Mouse (Mus musculus) mature B cell (primary cell): ENCODE measurements around the gene Brap.
"Not testable (repeated sequence)": the region's sequence is repeated elsewhere in the genome, so short reads cannot be mapped to it uniquely, and the experiment has no call there.

Experiments
- in situ Hi-C: fragments of 300-500 bp; cut with MboI; formaldehyde crosslinking; loops from 2 replicates; pipeline ENCODE4 v1.14.3; 2019

The Brap gene

GRCm38 (mm10) chr5:121660059-121660896 is at the start of gene Brap, which contains the start of gene Acad10:
Gene Brap, plus strand, starts transcription at chr5:121660563.
Gene Acad10, minus strand, starts transcription at chr5:121660514.
- in situ Hi-C loops: no loop called here

DNA sequence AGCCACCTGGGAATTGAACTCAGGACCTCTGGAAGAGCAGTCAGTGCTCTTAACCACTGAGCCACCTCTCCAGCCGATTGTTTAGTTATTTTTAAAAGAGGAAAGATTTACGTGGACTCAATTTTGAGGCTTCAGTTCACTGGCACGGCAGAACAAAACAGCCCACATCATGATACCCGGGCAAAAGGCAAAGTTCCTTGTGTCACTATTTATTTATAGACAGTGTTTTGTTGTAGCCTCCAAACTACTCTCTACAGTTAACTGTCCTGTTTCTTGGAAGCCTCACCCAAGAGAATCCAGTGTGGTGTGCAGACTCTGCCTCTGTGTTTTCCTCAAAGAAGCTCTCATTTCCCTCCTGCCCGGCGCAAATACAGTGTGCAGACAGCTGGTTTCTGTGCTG is 48.3 kb upstream of the Brap start:
- in situ Hi-C loops: no loop called here

GRCm38 (mm10) chr5:121614921-121615320 is 45.4 kb upstream of the Brap start:
- in situ Hi-C loops: not testable (repeated sequence)

- in situ Hi-C loops: no loop called here
Measured at GRCm38 (mm10) chr5:121618592-121619513, 41.5 kb upstream of the Brap start, which contains the start of gene Acad12. Gene Acad12, minus strand, starts transcription at chr5:121618938.

DNA sequence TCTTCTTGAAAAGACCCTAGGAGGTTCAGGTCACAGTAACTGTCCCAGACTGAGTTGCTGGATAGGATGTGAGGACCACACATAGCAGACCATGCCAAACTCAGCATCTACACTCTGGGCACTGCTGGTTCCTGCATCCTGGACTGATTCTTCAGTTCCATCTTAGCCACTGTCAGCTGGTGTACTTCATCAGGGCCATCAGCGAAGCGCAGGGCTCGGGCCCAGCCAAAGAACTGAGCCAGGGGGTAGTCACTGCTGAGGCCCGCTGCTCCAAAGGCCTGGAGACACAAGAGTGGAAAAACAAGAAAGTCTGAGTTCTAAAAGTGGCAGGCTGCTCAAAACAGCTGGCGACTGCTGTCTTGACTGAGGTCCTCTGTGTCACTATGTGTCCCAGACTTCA is 39.3 kb upstream of the Brap start:
- in situ Hi-C loops: no loop called here

DNA sequence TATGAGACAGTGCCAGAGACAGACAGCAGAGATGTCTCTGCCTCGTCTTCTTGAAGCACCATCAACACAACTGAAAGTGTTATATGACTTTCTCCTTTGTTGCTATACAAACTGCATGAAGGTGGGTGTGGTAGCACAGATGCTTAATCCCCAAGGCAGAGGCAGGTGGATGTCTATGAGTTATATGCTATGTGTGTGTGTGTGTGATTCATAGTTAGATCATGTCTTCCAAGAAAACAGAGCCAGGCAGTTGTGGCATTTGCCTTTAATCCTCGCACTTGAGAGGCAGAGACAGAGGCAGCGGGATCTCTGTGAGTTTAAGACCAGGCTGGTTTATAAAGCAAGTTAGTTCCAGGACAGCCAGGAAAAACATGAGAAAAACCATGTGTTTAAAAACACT is 37.1 kb upstream of the Brap start:
- in situ Hi-C loops: no loop called here

DNA sequence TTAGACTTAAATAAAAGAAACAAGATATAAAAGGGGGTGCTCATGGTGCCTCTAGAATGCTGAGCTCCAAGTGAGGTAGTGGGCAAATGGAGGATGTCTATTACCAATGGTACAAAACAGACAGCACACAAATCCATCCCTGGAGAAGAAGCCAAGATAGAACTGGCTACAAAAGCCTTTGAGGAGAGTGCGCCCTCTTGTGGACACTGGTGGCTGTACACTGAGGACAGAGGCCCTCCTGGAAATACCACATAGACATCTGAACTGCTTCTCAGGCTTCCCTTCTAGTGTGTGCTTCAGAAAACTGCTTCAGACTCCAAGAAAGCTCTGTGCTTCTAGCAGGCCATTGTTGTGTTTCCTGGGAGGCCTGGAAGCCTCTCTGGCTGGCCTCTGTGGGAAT is 32.5 kb upstream of the Brap start:
- in situ Hi-C loops: no loop called here

DNA sequence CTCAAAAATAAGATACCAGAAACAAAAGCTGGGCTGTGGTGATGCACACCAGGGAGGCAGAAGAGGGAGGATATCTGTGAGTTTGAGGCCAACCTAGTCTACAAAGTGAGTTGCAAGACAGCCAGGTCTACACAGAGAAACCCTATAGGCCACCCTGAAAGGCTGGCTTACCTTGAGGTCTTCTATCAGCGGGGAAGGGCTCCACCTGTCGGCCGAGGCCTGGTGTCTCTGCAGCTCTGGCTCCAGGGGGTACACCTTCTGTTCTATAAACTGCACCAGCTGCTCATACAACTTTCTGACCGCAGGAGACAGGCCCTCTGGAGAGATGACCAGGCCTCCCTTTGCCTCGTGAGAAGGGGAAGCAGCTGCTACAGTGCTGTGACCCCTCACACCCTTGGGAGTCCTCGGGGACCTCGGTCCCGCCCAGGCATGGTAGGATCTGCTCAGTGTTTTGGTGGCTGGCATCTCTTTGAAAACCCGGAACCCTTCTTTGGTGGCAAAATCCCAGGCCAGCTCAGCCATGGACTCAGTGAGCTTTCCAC is 29.2 kb upstream of the Brap start:
- in situ Hi-C loops: not testable (repeated sequence)

- in situ Hi-C loops: no loop called here
Measured at GRCm38 (mm10) chr5:121632804-121633203, 27.6 kb upstream of the Brap start.

DNA sequence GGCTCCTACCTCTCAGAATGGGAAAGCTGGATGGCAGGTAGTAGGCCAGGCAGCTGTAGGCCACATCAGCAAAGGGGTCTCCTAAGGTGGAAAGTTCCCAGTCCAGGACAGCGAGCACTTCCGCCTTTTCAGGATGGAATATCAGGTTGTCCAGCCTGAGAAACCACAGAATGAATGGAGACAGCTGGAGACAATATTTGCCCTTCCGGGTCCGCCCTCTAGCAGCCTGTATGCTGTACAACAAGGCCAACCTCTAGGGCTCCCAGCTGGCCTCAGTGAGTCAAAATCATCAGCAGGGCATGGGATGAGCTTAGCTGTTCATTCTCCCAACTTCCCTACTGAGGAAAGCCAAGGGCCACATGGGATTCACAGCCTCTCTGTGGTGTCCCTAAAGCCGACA is 25.7 kb upstream of the Brap start:
- in situ Hi-C loops: no loop called here

- in situ Hi-C loops: no loop called here
Measured at GRCm38 (mm10) chr5:121637296-121637695, 23.1 kb upstream of the Brap start.

GRCm38 (mm10) chr5:121639601-121640000 is 20.8 kb upstream of the Brap start:
- in situ Hi-C loops: no loop called here

- in situ Hi-C loops: no loop called here
Measured at GRCm38 (mm10) chr5:121649134-121649533, 11.2 kb upstream of the Brap start.

GRCm38 (mm10) chr5:121654526-121654925 is 5.8 kb upstream of the Brap start:
- in situ Hi-C loops: no loop called here

DNA sequence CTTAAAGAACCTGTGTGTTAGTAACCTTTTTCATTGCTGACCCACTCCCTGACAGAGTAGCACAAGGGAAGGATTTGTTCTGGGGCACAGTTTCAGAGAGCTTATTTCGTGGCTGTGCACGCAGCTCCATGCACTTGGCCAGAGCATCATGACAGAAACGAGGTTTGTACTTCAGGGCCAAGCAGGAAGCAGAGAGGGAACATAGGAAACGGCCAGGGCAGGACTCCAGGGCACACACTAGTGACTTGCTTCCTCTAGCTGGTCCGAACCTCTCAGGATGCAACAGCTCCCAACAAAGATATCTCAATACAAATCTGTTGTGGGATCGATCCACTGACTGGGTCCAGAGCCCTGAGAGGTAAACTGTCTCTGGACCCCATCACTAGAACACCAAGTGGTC is 3.5 kb upstream of the Brap start:
- in situ Hi-C loops: not testable (repeated sequence)

DNA sequence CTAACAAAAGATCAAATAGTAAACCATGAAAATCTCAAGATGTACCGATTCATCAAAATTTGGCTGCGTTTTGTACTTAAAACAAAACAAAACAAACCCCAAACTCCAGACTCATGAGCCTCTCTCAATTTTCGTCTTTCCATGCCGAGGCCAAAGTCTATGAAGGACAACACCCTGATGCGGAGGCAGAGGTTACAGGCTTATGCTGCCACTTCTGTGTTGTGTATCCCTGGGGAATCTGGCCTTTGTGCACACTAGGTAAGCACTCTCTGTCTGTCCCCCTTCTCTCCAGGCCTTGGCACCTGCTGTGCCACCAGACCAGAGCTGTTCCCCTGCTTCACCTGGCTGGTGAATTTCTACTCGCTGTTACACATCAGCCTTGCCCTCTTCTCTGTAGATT is 2.7 kb upstream of the Brap start:
- in situ Hi-C loops: not testable (repeated sequence)

DNA sequence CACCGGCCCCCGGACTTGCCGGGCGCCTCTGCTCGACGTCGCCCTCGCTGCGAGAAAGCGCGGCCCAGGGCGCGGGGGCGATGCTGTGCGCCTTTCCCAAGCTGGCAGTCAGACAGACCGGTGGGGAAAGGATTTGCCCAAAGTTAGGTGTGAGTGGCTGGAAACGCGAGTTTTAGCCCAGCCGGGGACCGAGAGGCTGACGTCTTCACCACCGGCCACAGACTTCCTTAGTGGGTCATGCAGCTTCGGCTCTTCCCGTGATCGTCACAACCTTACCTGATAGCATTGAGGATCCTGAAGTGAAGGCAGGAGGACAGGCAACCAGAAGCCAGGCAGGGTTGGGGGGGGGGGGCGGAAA is 513 bp downstream of the Brap start:
- in situ Hi-C loops: no loop called here

GRCm38 (mm10) chr5:121661494-121661893 is 1.1 kb downstream of the Brap start:
- in situ Hi-C loops: no loop called here

- in situ Hi-C loops: no loop called here
Measured at GRCm38 (mm10) chr5:121663456-121663855, 3.1 kb downstream of the Brap start.

DNA sequence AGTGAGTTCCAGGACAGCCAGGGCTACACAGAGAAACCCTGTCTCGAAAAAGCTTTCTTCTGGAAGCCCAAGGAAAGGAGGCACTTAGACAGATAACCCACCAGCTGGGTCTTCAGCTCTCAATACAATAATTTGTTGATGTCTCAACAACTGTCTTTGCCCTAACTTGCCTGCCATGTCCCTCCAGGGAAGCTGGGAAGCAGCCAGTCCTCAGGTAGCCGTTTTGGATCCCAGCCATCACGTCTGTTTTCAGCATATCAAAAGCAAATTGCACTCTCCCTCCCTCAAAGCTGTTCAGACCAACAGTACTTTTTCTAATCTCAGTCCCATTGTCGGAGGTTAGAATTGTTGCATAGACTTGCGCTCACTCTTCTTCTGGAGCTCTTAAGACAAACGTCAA is 3.7 kb downstream of the Brap start:
- in situ Hi-C loops: no loop called here

DNA sequence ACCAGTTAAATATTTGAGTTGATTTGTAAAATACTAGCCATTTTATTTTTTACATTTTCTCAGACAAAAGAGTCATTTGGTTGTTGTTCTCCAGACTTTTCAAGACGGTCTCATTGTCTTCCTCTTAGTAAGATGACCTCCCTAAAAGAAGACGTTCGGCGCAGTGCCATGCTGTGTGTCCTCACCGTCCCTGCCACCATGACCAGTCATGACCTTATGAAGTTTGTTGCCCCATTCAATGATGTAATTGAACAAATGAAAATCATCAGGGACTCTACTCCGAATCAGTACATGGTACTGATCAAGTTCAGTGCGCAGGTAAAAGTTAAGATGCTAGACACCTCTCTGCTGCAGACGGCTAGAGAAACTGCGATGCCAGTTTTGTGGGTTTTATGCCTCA is 4.6 kb downstream of the Brap start:
- in situ Hi-C loops: no loop called here

DNA sequence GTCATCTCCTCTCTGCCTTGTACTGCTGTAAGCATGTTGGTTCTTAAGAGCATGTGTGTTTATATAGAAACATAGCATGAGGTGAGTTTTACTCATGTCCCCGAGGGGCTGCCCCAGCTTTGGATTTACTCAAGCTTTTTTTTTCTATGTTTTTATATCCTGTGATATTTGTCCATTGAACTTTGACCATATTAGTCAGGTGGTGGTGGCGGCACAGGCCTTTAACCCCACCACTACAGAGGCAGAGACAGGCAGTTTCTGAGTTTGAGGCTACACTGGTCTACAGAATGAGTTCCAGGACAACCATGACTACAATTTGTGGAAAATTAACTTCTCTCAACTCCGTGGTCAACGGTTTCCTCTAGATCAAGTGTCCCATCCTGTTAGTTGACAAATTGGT is 6.7 kb downstream of the Brap start:
- in situ Hi-C loops: no loop called here

DNA sequence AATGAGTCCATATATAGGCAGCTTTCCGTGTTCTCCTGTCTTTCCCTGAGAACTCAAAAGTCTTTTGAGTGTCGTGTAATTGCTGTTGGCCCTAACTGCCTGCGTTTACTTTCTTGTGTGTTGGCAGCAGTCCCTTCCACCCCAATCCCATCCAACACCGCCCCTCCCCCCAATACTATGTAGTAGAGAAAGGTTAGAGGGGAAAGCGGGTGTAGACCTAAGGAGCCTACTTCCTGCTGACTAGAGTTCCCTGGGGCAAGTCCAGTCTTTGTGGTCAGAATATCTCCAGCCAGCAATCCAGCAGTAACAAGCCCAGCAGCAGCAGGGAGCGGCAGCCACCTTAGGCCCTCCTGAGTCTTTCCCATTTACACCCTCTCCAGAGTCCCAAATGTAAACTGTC is 8.0 kb downstream of the Brap start:
- in situ Hi-C loops: no loop called here
